Mouse (Mus musculus) hindlimb bud, embryonic 11.5 days (tissue): ENCODE measurements at regions not wholly inside any gene's neighbourhood (a gene's known extent, or its start where the extent isn't known, plus 50 kb on each side); places are given as distances from the start of the nearest gene placed in this dataset.

ENCODE experiments used
- DNase-seq: peaks from one replicate; pipeline ENCODE4 v3.0.0-alpha.2; 2012; ENCODE audit warnings: low read depth, low spot score; ENCODE audit errors: extremely low spot score

DNA sequence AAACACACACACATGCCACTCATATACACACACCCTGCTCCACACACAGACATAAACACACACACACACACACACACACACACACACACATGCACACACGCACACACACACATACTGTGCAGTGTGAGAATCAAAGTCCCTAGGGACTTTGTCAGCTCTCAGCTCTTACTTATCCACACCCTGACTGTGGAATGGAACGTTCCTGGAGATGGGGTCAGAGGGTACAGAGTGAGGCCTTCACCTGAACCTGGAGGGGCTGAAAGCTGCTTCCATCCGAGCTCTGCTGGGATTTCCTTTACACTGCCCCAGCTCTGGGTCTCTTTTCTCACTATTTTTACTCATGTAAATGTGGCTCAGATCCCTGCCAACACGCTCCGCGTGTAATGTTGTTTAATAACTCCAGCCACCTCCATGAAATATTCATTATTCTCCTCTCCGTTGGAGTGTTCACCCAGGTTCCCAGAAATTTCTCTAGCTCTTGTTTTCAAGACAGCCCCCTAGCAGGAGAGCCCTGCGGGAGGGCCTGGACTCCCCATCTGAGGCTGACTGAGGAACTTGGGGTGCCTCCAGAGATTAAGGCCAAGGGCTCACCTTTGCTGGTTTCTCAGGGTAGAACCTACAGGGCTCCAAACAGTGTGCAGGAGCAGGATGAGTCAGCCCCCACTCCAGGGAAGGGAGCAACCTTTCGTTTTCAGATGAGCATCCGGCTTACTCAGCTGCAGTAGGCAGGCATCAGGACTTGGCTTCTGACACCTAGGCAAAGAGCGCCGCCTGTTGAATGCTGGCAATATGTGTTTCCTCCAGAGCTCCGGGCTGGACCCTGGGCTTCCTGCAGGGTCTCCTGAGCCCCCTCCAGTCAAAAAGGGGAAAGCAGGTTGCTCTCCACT is 360.8 kb upstream of the Dynlrb2 start:
- DNase-seq: no peak

DNA sequence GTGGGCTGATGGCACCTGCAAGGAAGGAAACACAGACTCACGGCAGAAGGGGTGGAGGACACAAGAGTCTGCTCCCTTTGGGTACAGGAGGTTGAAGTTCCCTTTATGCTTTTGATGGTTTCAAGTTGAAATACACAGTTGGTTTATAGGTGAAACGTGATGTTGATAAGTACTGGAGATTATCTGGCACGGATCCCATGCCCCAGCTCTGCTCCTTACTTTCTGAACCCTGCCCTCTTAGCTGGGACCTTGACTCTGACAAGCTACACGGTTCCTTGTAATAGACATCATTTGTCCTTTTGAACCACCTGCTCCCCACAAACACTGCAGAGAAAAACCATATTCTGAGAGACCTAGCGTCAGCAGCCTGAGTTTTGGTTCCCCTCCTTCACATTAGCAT is 363.4 kb upstream of the Dynlrb2 start:
- no peak for DNase-seq

DNA sequence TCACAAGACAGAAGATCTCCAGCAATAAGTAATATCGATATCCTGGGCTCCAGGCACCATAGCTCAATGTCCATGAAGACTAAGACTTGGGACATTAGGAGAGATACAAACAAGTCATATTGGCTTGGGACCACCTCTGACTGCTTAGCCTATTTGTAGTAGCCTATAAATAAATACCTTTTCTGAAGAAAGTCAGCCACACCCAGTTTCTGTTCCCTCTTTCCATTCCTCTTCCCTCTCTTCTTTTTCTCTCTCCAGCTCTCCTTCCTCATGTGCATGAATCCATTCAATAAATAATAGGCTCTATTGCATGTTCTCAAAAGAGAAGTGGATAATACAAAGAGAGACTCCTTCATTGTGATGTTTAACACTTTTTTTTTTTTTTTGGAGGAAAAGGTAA is 364.8 kb upstream of the Dynlrb2 start:
- DNase-seq: no peak

- no peak for DNase-seq
Observed at GRCm38 (mm10) chr8:116137765-116138164, 367.0 kb upstream of the Dynlrb2 start.

DNA sequence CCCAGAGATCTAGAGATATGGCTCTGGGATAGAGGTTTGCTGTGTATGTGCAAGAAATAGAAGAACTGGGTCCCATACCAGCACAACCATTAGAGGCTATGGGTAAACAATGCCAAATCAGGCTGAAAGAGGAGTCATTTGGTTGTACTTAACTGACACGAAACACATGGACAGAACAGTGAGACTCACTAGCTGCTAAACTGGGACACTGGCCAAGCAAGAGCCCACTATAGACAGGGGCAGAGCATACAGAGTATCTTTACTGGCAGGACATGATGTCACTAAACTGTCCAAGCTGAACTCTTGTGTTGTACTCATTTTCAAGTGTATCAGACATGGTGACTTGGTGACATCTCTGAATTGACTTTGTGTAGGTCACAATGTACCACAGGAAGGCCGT is 371.3 kb upstream of the Dynlrb2 start:
- DNase-seq: no peak

DNA sequence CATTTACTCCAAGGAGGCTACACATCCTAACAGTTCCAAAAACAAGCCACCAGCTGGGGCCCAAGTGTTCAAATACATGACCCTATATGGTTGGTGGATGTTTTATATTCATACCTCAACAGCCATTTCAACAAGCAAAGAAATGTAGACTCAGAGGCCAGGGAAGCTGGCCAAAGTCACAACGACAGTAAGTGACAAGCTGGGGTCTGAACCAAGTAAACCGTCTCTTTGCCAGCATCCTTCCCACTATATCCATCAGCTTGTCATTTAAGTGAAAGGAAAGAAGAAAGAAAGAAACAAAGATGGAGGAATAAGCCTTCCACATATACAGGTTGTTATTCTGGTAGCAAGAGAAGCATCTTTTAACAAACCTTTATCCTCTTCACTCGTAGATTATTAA is 371.7 kb upstream of the Dynlrb2 start:
- no peak for DNase-seq

- DNase-seq: peak; percentile 12
Observed at GRCm38 (mm10) chr8:116120067-116120466, 384.7 kb upstream of the Dynlrb2 start.

DNA sequence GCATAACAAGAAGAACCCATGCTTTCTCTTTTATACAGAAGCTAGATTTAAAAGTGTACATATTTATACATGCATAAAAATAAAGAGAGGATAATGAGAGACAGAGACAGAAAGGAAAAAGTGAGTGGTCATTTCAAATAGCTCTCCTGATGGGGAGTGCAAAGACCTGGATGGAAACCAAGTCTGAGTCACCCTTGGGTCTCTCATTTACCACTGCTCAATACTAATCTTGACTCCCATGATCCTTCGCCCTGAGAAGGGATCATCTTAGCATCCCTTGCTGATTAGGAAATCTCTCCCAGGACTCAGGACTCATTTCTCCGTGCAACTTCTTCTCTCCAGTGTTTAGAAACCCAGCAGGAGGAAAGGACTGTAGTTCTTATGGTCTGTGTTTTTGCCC is 386.9 kb upstream of the Dynlrb2 start:
- no peak for DNase-seq

GRCm38 (mm10) chr8:116116625-116117024 is 388.1 kb upstream of the Dynlrb2 start:
- no peak for DNase-seq

GRCm38 (mm10) chr8:116115811-116116372 is 388.9 kb upstream of the Dynlrb2 start:
- no peak for DNase-seq

DNA sequence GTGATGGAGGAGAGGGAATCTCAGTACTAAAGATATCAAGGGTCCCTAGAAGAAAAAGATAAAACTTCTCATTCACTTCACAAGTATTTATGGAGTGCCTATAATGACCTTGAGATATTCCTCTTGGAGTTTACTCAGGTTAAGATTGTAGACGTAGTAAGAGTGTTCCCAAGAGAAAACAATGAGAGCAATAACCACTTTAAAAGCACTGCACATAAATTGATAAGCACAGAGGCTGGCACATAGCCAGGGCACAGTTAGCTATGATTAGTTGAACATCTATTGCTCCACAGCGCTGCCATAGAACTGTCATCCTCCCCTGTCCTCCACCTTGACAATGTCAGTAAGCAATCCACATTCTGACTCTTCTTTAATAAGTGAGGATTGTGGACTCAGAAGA is 389.8 kb upstream of the Dynlrb2 start:
- DNase-seq: no peak

DNA sequence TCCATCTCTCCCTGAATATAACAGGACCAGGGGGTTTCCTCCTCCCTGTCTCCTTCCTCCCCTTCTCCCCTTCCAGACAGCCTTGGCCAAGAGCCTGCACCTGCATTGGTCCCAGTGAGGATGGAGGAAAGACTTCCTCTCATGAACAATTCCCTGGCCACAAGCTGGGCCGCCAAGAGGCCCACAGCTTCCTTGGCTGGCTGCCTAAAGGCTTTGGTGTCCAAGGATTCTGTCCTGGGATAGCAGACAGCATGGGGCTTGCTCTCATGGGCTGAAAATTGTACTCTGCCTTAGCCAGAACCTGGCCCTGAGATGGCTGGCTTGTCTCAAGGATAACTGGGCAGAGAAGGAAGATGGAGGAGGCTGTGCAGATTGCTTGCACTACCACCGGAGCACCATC is 390.3 kb upstream of the Dynlrb2 start:
- DNase-seq: no peak

- no peak for DNase-seq
Observed at GRCm38 (mm10) chr8:116111168-116111567, 393.6 kb upstream of the Dynlrb2 start.

DNA sequence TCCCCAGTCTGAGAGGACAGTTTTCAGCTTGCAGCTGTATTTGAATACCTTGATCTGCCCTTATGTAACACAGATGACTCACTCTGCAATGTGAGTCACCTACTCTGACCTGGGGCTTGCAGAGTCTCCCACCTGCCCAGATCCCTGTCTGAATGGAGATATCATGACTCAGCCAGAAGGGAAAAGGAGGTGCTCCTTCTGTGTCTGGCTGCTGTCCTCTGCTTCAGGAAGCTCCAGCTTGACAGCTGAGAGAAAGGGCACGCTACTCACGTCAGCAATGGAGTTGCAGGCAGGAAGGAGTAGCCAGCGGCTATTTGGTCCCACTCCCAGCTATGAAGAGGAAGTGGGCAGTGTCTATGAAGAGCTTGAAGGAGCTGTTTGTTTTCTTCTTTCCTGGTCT is 389.1 kb upstream of the Maf start:
- no peak for DNase-seq

- DNase-seq: no peak
Observed at GRCm38 (mm10) chr8:116083156-116083555, 375.6 kb upstream of the Maf start.

GRCm38 (mm10) chr8:116078849-116079407 is 371.3 kb upstream of the Maf start:
- DNase-seq: no peak

DNA sequence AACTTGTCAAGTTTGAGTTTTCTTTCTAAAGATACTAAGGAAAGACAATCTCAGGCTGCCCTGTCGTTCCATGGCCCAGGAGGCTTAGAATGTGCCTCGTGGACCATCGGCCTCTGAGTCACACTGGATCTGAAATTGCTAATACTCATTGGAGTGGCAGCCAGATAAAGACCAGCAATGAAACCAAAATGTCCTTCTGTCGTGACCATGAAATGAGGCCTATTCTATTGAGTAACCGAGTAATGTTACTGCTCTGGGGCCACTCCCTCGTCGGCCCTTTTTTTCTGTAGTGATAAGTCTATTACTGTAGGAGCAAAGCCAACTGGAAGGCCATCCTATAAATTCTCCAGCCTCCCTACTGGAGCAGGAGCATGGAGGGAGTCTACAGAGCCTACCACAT is 363.9 kb upstream of the Maf start:
- DNase-seq: no peak

DNA sequence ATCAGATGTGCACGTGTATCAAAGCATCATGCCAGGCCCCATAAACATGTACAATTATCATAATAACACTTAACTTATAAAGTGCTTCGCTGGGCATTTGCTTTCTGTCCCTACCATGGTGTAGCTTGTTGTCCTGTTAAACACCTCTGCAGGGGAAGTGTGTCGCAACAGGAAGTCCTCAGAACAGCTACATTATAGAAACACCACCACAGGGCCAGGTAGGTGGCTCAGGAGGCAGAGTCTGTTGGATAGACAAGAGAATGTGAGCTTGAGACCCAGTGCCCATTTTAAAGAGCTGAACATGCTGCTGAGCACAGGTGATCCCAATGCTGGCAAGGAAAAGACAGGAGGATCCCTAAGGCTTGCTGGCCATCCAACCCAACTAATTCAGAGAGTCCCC is 361.9 kb upstream of the Maf start:
- no peak for DNase-seq

- DNase-seq: no peak
Observed at GRCm38 (mm10) chr8:116067978-116068375, 360.4 kb upstream of the Maf start.

DNA sequence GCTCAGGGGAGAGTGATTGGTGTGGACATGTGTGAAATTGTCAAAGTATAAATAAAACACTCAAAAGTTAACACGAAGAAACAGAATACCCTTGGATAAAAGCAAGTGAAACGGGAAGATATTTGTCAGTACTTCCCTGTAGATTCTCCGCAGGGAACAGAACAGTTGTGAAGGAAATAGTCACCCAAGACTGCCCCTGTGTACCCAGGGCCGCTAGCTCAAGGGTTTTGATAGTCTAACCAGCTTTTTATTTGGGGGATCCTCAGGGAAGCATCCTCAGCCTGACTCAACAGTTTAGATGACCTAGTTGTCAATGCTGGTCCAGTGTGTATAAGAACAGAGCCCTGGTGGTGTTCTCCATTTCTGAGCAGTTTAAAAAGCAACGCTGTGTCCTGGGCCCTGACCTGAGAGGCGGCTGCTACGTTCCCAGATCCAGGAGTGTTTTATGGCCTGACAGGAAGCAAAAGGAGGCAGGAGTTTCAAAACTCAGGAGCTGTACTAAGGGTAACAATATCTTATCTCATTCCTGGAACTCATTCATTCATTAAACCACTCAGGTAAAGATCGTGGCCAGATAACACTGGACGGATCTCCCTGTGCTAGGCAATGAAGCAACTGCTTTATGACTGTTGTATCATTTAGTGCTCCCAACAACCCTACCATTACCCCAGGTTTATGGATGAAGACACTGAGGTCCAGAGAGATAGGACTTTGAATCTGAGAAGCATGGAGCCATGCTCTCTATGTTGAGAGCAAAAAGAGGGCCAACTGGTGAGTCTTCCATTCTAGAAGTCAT is 359.8 kb upstream of the Maf start:
- DNase-seq: no peak

- no peak for DNase-seq
Observed at GRCm38 (mm10) chr8:116065871-116066270, 358.3 kb upstream of the Maf start.

GRCm38 (mm10) chr8:116065327-116065726 is 357.7 kb upstream of the Maf start:
- DNase-seq: no peak
